Mouse (Mus musculus) forebrain, embryonic 11.5 days (tissue): ENCODE data around the gene Pcbp1. TPM values are rescaled to one million over a fixed set of nuclear protein-coding genes. Genes with fewer than 3 reads are reported as not detected.

Source experiments
- ATAC-seq: fragments of 200-750 bp; cut with Nextera tagmentation; replicated peaks from 2 replicates; pipeline ENCODE4 v1.8.0; 2017; ENCODE audit warnings: moderate TSS enrichment; ENCODE audit not compliant: low FRiP score
- DNase-seq: peaks from one replicate; pipeline ENCODE4 v3.0.0-alpha.2; 2017; ENCODE audit warnings: low spot score
- H3K27ac ChIP-seq: fragments of 300-500 bp; sonication (generic); 2 replicates; pipeline ENCODE4 v1.5.1; 2014; ENCODE audit warnings: low read depth, low read length
- H3K27me3 ChIP-seq: fragments of 300-500 bp; sonication (generic); 2 replicates; pipeline ENCODE4 v1.6.1; 2014; ENCODE audit warnings: mild to moderate bottlenecking, low read length, mixed read lengths; ENCODE audit not compliant: control insufficient read depth, insufficient read depth
- H3K36me3 ChIP-seq: fragments of 300-500 bp; sonication (generic); 2 replicates; pipeline ENCODE4 v1.6.1; 2014; ENCODE audit warnings: mild to moderate bottlenecking, low read length, moderate library complexity, mixed read lengths; ENCODE audit not compliant: control insufficient read depth, insufficient read depth
- H3K4me1 ChIP-seq: fragments of 300-500 bp; sonication (generic); replicated peaks from 2 replicates; pipeline ENCODE4 v1.6.1; 2014; ENCODE audit warnings: low read length, mixed read lengths; ENCODE audit not compliant: control insufficient read depth, insufficient read depth
- H3K4me2 ChIP-seq: fragments of 300-500 bp; sonication (generic); 2 replicates; pipeline ENCODE4 v1.6.1; 2014; ENCODE audit warnings: low read depth, mild to moderate bottlenecking, low read length, moderate library complexity, mixed read lengths; ENCODE audit not compliant: severe bottlenecking
- H3K4me3 ChIP-seq: fragments of 300-500 bp; sonication (generic); 2 replicates; pipeline ENCODE4 v1.5.1; 2014; ENCODE audit warnings: low read depth, low read length
- H3K9ac ChIP-seq: fragments of 300-500 bp; sonication (generic); 2 replicates; pipeline ENCODE4 v1.6.1; 2014; ENCODE audit warnings: low read length
- H3K9me3 ChIP-seq: fragments of 300-500 bp; sonication (generic); 2 replicates; pipeline ENCODE4 v1.6.1; 2016; ENCODE audit warnings: low read length, mixed read lengths; ENCODE audit not compliant: control insufficient read depth
- WGBS: fragments of 180-500 bp; shearing (Covaris S2); extraction: QIAGEN DNeasy Blood & Tissue Kit; methylation state at CpG from one replicate; pipeline ENCODE4 v1.1.7; 2014; 5-methylcytosine and 5-hydroxymethylcytosine counted together
- polyA plus RNA-seq: library from polyadenylated mRNA; unstranded; fragments of >200 nt; fragmentation: Nextera tagmentation; extraction: Ambion mirVana; gene quantifications from 2 replicates; pipeline ENCODE4 v1.2.1, GENCODE M21; 2014

Gene Pcbp1
- polyA plus RNA-seq, 1 experiment from 2014 or later = 583 TPM

- ATAC-seq (no peak), DNase-seq (no peak)
- H3K4me2 ChIP-seq = no peak overlapping the region
- H3K36me3 ChIP-seq = no peaks in the 10 kb centered on the region; the same call in 1 of the 2 replicates
- H3K9me3 ChIP-seq = no peaks in the 10 kb centered on the region
- no peak overlapping the region for H3K4me3 ChIP-seq
- no peaks in the 10 kb centered on the region for H3K27me3 ChIP-seq
- no peaks in the 10 kb centered on the region for H3K4me1 ChIP-seq
- no peak overlapping the region for H3K9ac ChIP-seq
- WGBS = 47% methylated on average over 1 of the region's 1 CpGs
- H3K27ac ChIP-seq = no peak overlapping the region
Measured at GRCm38 (mm10) chr6:86550587-86550986, 24.5 kb upstream of the Pcbp1 start.

GRCm38 (mm10) chr6:86547880-86548367, 21.8 kb upstream of the Pcbp1 start:
- Histone ChIP-seq H3K36me3 (no peaks in the 10 kb centered on the region; the same call in 1 of the 2 replicates), H3K9me3 (no peaks in the 10 kb centered on the region), H3K27ac (no peak overlapping the region), H3K4me2 (no peak overlapping the region), H3K4me3 (no peak overlapping the region), H3K27me3 (no peaks in the 10 kb centered on the region), H3K4me1 (no peaks in the 10 kb centered on the region), H3K9ac (no peak overlapping the region)
- no peak for ATAC-seq
- 90% methylated on average over 8 of the region's 8 CpGs for WGBS
- no peak for DNase-seq

- no peak overlapping the region for H3K27ac ChIP-seq
- H3K27me3 ChIP-seq = no peaks in the 10 kb centered on the region
- H3K4me3 ChIP-seq = no peak overlapping the region
- no peaks in the 10 kb centered on the region; the same call in 1 of the 2 replicates for H3K36me3 ChIP-seq
- no peak for DNase-seq
- 97% methylated on average over 1 of the region's 1 CpGs for WGBS
- no peaks in the 10 kb centered on the region for H3K4me1 ChIP-seq
- ATAC-seq = no peak
- no peak overlapping the region for H3K4me2 ChIP-seq
- H3K9ac ChIP-seq = no peak overlapping the region
- H3K9me3 ChIP-seq = no peaks in the 10 kb centered on the region
Measured at GRCm38 (mm10) chr6:86547228-86547755, 21.2 kb upstream of the Pcbp1 start.

GRCm38 (mm10) chr6:86545236-86545635, 19.1 kb upstream of the Pcbp1 start:
- no peak for DNase-seq
- WGBS = 65% methylated on average over 4 of the region's 4 CpGs
- peaks cover 2% of the 10 kb centered on the region; the same call in 1 of the 2 replicates for H3K36me3 ChIP-seq

GRCm38 (mm10) chr6:86543869-86544268, 17.7 kb upstream of the Pcbp1 start:
- no peak for DNase-seq
- H3K9ac ChIP-seq = no peak overlapping the region

More at GRCm38 (mm10) chr6:86545236-86545635, 19.1 kb upstream of the Pcbp1 start:
- Histone ChIP-seq H3K9ac (no peak overlapping the region), H3K4me2 (no peak overlapping the region), H3K27me3 (no peaks in the 10 kb centered on the region), H3K4me3 (no peak overlapping the region), H3K27ac (no peak overlapping the region), H3K4me1 (no peaks in the 10 kb centered on the region), H3K9me3 (no peaks in the 10 kb centered on the region)
- ATAC-seq = no peak

GRCm38 (mm10) chr6:86543060-86543459, 16.9 kb upstream of the Pcbp1 start:
- no peak for DNase-seq
- no peak for ATAC-seq
- 97% methylated on average over 13 of the region's 13 CpGs for WGBS
- H3K4me1 ChIP-seq = no peaks in the 10 kb centered on the region
- no peak overlapping the region for H3K4me3 ChIP-seq
- no peaks in the 10 kb centered on the region for H3K27me3 ChIP-seq
- H3K9ac ChIP-seq = no peak overlapping the region
- no peaks in the 10 kb centered on the region for H3K9me3 ChIP-seq
- H3K27ac ChIP-seq = no peak overlapping the region
- no peak overlapping the region for H3K4me2 ChIP-seq
- peaks cover 2% of the 10 kb centered on the region; the same call in 1 of the 2 replicates for H3K36me3 ChIP-seq

More at GRCm38 (mm10) chr6:86543869-86544268, 17.7 kb upstream of the Pcbp1 start:
- Histone ChIP-seq H3K27ac (no peak overlapping the region), H3K4me1 (no peaks in the 10 kb centered on the region), H3K27me3 (no peaks in the 10 kb centered on the region), H3K36me3 (peaks cover 2% of the 10 kb centered on the region; the same call in 1 of the 2 replicates), H3K4me3 (no peak overlapping the region), H3K4me2 (no peak overlapping the region), H3K9me3 (no peaks in the 10 kb centered on the region)
- 92% methylated on average over 3 of the region's 3 CpGs for WGBS
- ATAC-seq = no peak

- Histone ChIP-seq H3K36me3 (peaks cover 2% of the 10 kb centered on the region; the same call in 1 of the 2 replicates), H3K4me3 (no peak overlapping the region), H3K27ac (no peak overlapping the region), H3K4me2 (no peak overlapping the region), H3K27me3 (no peaks in the 10 kb centered on the region), H3K9me3 (no peaks in the 10 kb centered on the region), H3K9ac (no peak overlapping the region), H3K4me1 (no peaks in the 10 kb centered on the region)
- no peak for ATAC-seq
- 90% methylated on average over 2 of the region's 2 CpGs for WGBS
- no peak for DNase-seq
Measured at GRCm38 (mm10) chr6:86541650-86542049, 15.5 kb upstream of the Pcbp1 start.

- no peak overlapping the region for H3K4me2 ChIP-seq
- H3K4me3 ChIP-seq = no peak overlapping the region
- H3K27ac ChIP-seq = no peak overlapping the region
- no peaks in the 10 kb centered on the region; the same call in 1 of the 2 replicates for H3K36me3 ChIP-seq
- DNase-seq (no peak), ATAC-seq (no peak)
- WGBS = 81% methylated on average over 1 of the region's 1 CpGs
- H3K9ac ChIP-seq = no peak overlapping the region
- no peaks in the 10 kb centered on the region for H3K27me3 ChIP-seq
- no peaks in the 10 kb centered on the region for H3K9me3 ChIP-seq
- H3K4me1 ChIP-seq = peaks cover 2% of the 10 kb centered on the region; the same call in 1 of the 2 replicates
Measured at GRCm38 (mm10) chr6:86528451-86528785, 2.3 kb upstream of the Pcbp1 start.
